Mouse (Mus musculus): ENCODE data around the gene Vmn1r55. TPM values are rescaled to one million over a fixed set of nuclear protein-coding genes. Genes with fewer than 3 reads are reported as not detected.
"Not testable (repeated sequence)": the region's sequence is repeated elsewhere in the genome, so short reads cannot be mapped to it uniquely, and the experiment has no call there.

The Vmn1r55 gene
- polyA plus RNA-seq (2014; fragmentation: Nextera tagmentation; extraction: Ambion mirVana), result not detected in 2 replicates

- H3K4me1 ChIP-seq (ENCODE audit: control insufficient read depth, insufficient read depth, low read length); H3K27ac ChIP-seq (ENCODE audit: low read depth, low read length); H3K9ac ChIP-seq (ENCODE audit: low read length); H3K4me3 ChIP-seq (ENCODE audit: low read depth, low read length); H3K36me3 ChIP-seq (ENCODE audit: control insufficient read depth, insufficient read depth, low read length); DNase-seq (ENCODE audit: low spot score); ATAC-seq (ENCODE audit: insufficient read depth, low FRiP score, low TSS enrichment); H3K27me3 ChIP-seq (ENCODE audit: control insufficient read depth, insufficient read depth, low read length); H3K4me2 ChIP-seq (ENCODE audit: low read depth); H3K9me3 ChIP-seq (ENCODE audit: control insufficient read depth, low read length): not testable (repeated sequence)
Observed at GRCm38 (mm10) chr7:5149570-5149969, at the start of gene Vmn1r55. Gene Vmn1r55 (minus strand): TSS chr7:5149670.

DNA sequence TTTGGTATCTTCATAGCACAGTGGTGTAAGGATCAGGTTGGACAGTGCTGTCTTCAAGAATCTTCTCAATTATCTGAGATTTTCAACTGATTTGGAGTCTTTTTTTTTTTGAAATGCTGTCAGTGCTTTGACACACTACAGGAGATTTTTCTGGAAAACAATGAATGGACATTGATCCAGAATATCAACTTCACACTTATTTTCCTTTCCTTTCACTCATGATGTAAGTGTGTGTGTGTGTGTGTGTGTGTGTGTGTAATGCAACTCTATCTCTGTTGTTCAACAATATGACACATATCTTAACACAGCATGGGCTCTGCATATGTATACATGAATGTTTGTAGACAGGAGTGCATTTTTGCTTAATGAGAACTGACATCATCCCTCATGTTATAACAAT, 47.2 kb upstream of the Vmn1r55 start, which contains the start of gene Vmn1r56:
Gene Vmn1r56 (minus strand): TSS at position 101 of the 400 bp plus-strand sequence.
- not testable (repeated sequence) for H3K9ac ChIP-seq (ENCODE audit: low read length); H3K27ac ChIP-seq (ENCODE audit: low read depth, low read length); ATAC-seq (ENCODE audit: insufficient read depth, low FRiP score, low TSS enrichment); H3K4me1 ChIP-seq (ENCODE audit: control insufficient read depth, insufficient read depth, low read length); H3K36me3 ChIP-seq (ENCODE audit: control insufficient read depth, insufficient read depth, low read length); H3K9me3 ChIP-seq (ENCODE audit: control insufficient read depth, low read length); H3K27me3 ChIP-seq (ENCODE audit: control insufficient read depth, insufficient read depth, low read length); H3K4me3 ChIP-seq (ENCODE audit: low read depth, low read length); H3K4me2 ChIP-seq (ENCODE audit: low read depth); DNase-seq (ENCODE audit: low spot score)

DNA sequence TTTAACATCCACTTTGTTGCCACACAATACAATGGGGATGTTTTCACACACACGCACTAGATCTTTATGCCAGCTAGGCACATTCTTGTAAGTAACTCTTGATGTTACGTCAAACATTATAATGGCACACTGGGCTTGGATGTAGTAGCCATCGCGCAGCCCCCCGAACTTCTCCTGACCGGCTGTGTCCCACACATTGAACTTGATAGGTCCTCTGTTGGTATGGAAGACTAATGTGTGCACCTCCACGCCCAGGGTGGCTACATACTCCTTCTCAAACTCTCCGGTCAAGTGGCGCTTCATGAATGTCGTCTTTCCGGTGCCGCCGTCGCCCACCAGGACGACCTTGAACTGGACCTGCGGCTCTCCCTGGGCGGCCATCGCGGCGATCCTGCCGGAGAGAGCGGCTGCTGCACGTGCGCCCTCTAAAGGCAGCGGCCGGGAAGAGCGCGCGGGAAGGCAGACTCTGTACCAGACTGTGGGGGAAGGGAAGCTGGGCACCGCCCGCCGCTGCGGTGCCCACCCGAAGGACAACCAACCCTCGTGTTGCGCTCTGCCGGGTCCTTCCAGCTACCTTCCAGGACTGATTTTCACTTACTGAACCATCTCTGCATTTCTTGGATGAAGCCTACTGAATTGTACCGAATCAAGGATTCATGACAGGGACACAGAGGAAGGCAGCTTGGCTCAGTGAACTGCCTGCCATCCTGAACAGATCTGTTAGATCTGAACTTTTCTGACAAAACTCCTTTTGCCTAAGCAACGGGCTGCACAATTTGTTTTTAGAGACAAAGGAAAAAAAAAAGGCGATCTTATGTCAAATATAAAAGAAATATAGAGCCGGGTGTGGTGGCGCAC, 23.7 kb downstream of the Vmn1r55 start, which contains the start of gene Rasl2-9:
Gene Rasl2-9 (minus strand): TSS at position 402 of the 858 bp plus-strand sequence.
- H3K4me3 ChIP-seq (ENCODE audit: low read depth, low read length), result no peak within 1 kb of the TSS; the same call in 1 of the 2 replicates
- no peaks in the 10 kb centered on the region for H3K4me1 ChIP-seq (ENCODE audit: control insufficient read depth, insufficient read depth, low read length)
- no peaks in the 10 kb centered on the region for H3K36me3 ChIP-seq (ENCODE audit: control insufficient read depth, insufficient read depth, low read length)
- H3K4me2 ChIP-seq (ENCODE audit: low read depth), result peak within 1 kb of the TSS; percentile 45
- no peaks in the 10 kb centered on the region for H3K27me3 ChIP-seq (ENCODE audit: control insufficient read depth, insufficient read depth, low read length)
- no peak within 1 kb of the TSS for H3K27ac ChIP-seq (ENCODE audit: low read depth, low read length)
- ATAC-seq (ENCODE audit: insufficient read depth, low FRiP score, low TSS enrichment) (peak; percentile 68; the same call in 1 of the 2 replicates), DNase-seq (ENCODE audit: low spot score) (peak; percentile 80)
- no peaks in the 10 kb centered on the region for H3K9me3 ChIP-seq (ENCODE audit: control insufficient read depth, low read length)
- H3K9ac ChIP-seq (ENCODE audit: low read length), result peak within 1 kb of the TSS; percentile 42
- 18% methylated on average over 42 of the region's 42 CpGs for WGBS

DNA sequence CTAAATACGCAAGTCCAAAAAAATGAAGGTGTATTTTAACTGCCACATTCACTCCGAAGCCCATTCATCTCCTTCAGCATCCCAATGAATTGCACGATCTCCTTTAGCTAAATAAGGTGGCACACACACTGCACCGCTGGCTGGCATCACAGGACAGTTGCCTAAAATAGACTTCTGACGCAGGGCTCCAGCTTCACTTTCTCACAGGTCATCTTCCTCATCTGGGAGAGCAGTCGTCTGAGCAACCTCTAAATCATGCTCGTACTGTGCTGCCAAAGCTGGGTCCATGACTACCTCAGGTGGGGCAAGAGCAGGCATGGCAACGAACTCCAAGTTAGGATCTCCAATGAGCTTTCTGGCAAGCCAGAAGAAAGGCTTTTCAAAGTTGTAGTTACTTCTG, 24.4 kb downstream of the Vmn1r55 start:
- WGBS, result 90% methylated on average over 8 of the region's 8 CpGs
- Histone ChIP-seq H3K4me3 (ENCODE audit: low read depth, low read length) (no peak overlapping the region), H3K4me2 (ENCODE audit: low read depth) (no peak overlapping the region), H3K36me3 (ENCODE audit: control insufficient read depth, insufficient read depth, low read length) (no peaks in the 10 kb centered on the region), H3K4me1 (ENCODE audit: control insufficient read depth, insufficient read depth, low read length) (no peaks in the 10 kb centered on the region), H3K9me3 (ENCODE audit: control insufficient read depth, low read length) (no peaks in the 10 kb centered on the region), H3K27me3 (ENCODE audit: control insufficient read depth, insufficient read depth, low read length) (no peaks in the 10 kb centered on the region), H3K27ac (ENCODE audit: low read depth, low read length) (no peak overlapping the region), H3K9ac (ENCODE audit: low read length) (no peak overlapping the region)
- ATAC-seq (ENCODE audit: insufficient read depth, low FRiP score, low TSS enrichment) (no peak), DNase-seq (ENCODE audit: low spot score) (no peak)

- no peak within 1 kb of the TSS for H3K4me2 ChIP-seq (ENCODE audit: low read depth)
- H3K27me3 ChIP-seq (ENCODE audit: control insufficient read depth, insufficient read depth, low read length), result no peaks in the 10 kb centered on the region
- no peaks in the 10 kb centered on the region for H3K36me3 ChIP-seq (ENCODE audit: control insufficient read depth, insufficient read depth, low read length)
- 84% methylated on average over 3 of the region's 3 CpGs for WGBS
- H3K9me3 ChIP-seq (ENCODE audit: control insufficient read depth, low read length), result no peaks in the 10 kb centered on the region
- no peak within 1 kb of the TSS for H3K9ac ChIP-seq (ENCODE audit: low read length)
- H3K27ac ChIP-seq (ENCODE audit: low read depth, low read length), result no peak within 1 kb of the TSS
- DNase-seq (ENCODE audit: low spot score) (no peak), ATAC-seq (ENCODE audit: insufficient read depth, low FRiP score, low TSS enrichment) (no peak)
- no peaks in the 10 kb centered on the region for H3K4me1 ChIP-seq (ENCODE audit: control insufficient read depth, insufficient read depth, low read length)
- no peak within 1 kb of the TSS for H3K4me3 ChIP-seq (ENCODE audit: low read depth, low read length)
Observed at GRCm38 (mm10) chr7:5116850-5117249, 32.6 kb downstream of the Vmn1r55 start, which contains the start of gene Rfpl4. Gene Rfpl4 (minus strand): TSS chr7:5116950.

- no peak for DNase-seq (ENCODE audit: low spot score)
- no peak for ATAC-seq (ENCODE audit: insufficient read depth, low FRiP score, low TSS enrichment)
- Histone ChIP-seq H3K36me3 (ENCODE audit: control insufficient read depth, insufficient read depth, low read length) (no peaks in the 10 kb centered on the region), H3K27me3 (ENCODE audit: control insufficient read depth, insufficient read depth, low read length) (no peaks in the 10 kb centered on the region), H3K9me3 (ENCODE audit: control insufficient read depth, low read length) (no peaks in the 10 kb centered on the region), H3K9ac (ENCODE audit: low read length) (no peak overlapping the region), H3K4me2 (ENCODE audit: low read depth) (no peak overlapping the region), H3K4me3 (ENCODE audit: low read depth, low read length) (no peak overlapping the region), H3K4me1 (ENCODE audit: control insufficient read depth, insufficient read depth, low read length) (no peaks in the 10 kb centered on the region), H3K27ac (ENCODE audit: low read depth, low read length) (no peak overlapping the region)
- 56% methylated on average over 3 of the region's 3 CpGs for WGBS
Observed at GRCm38 (mm10) chr7:5112701-5113100, 36.8 kb downstream of the Vmn1r55 start.

DNA sequence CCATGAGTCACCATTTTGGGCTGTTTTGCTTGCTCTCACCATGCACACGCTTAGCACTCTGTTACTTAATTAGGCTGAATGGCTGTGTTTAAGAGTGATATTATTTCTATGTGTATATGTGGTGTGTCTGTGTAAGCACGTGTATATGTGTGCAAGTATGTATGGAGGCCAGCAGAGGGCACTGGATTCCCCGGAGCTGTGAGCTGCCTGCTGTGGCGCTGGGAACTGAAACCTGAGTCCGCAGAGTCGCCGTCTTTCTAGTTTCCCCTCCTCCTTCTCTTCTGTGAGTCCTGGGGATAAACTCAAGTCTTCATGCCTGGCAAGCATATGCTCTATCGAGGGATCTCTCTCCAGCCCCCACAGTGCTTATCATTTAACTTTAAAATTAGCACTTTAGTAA, 40.2 kb downstream of the Vmn1r55 start:
- H3K4me2 ChIP-seq (ENCODE audit: low read depth), result no peak overlapping the region
- no peak overlapping the region for H3K9ac ChIP-seq (ENCODE audit: low read length)
- no peak overlapping the region for H3K4me3 ChIP-seq (ENCODE audit: low read depth, low read length)
- H3K27me3 ChIP-seq (ENCODE audit: control insufficient read depth, insufficient read depth, low read length), result no peaks in the 10 kb centered on the region
- ATAC-seq (ENCODE audit: insufficient read depth, low FRiP score, low TSS enrichment), result no peak
- H3K36me3 ChIP-seq (ENCODE audit: control insufficient read depth, insufficient read depth, low read length), result no peaks in the 10 kb centered on the region
- 85% methylated on average over 8 of the region's 8 CpGs for WGBS
- no peak for DNase-seq (ENCODE audit: low spot score)
- no peaks in the 10 kb centered on the region for H3K4me1 ChIP-seq (ENCODE audit: control insufficient read depth, insufficient read depth, low read length)
- no peaks in the 10 kb centered on the region for H3K9me3 ChIP-seq (ENCODE audit: control insufficient read depth, low read length)
- no peak overlapping the region for H3K27ac ChIP-seq (ENCODE audit: low read depth, low read length)

DNA sequence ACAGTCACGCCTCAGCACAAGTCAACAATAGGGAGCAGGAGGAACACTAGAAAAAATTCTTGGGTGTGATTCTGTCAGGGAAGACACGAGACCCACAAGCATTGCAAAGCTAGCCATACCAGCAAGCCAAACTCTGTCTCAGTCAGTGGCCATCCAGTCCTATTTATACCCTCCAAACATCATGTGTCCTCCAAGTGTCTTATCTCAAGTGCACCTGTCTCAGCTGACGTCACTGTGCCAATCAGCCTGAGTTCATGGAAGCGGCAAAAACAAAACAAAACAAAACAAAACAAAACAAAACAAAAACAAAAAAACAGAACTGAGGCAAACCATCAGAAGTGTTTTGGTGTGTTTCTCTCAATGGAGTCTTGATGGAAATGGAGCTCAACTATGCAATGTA, 41.2 kb downstream of the Vmn1r55 start:
- no peaks in the 10 kb centered on the region for H3K9me3 ChIP-seq (ENCODE audit: control insufficient read depth, low read length)
- no peak overlapping the region for H3K27ac ChIP-seq (ENCODE audit: low read depth, low read length)
- WGBS, result 79% methylated on average over 4 of the region's 4 CpGs
- no peaks in the 10 kb centered on the region for H3K27me3 ChIP-seq (ENCODE audit: control insufficient read depth, insufficient read depth, low read length)
- ATAC-seq (ENCODE audit: insufficient read depth, low FRiP score, low TSS enrichment) (no peak), DNase-seq (ENCODE audit: low spot score) (no peak)
- no peak overlapping the region for H3K9ac ChIP-seq (ENCODE audit: low read length)
- no peak overlapping the region for H3K4me3 ChIP-seq (ENCODE audit: low read depth, low read length)
- no peaks in the 10 kb centered on the region for H3K36me3 ChIP-seq (ENCODE audit: control insufficient read depth, insufficient read depth, low read length)
- H3K4me1 ChIP-seq (ENCODE audit: control insufficient read depth, insufficient read depth, low read length), result no peaks in the 10 kb centered on the region
- no peak overlapping the region for H3K4me2 ChIP-seq (ENCODE audit: low read depth)

DNA sequence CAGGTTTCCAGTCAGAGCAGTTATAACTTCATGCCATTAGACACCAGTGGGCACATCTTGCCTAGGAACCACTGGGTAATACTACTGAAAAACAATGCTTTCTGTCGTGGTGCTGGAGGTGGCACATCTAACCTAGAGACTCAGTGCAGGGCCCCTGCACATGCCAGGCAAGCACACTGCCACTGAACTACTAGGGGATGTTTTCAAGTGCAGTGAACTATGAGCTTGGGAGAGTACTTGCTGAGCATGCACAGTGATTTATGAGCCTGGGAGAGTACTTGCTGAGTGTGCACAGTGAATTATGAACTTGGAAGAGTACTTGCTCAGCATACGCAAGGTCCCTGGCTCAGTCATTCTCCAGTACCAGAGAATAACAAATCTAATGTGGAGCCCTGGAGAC, 46.9 kb downstream of the Vmn1r55 start:
- Histone ChIP-seq H3K36me3 (ENCODE audit: control insufficient read depth, insufficient read depth, low read length) (peaks cover 8% of the 10 kb centered on the region), H3K9ac (ENCODE audit: low read length) (no peak overlapping the region), H3K27ac (ENCODE audit: low read depth, low read length) (no peak overlapping the region), H3K4me2 (ENCODE audit: low read depth) (no peak overlapping the region), H3K9me3 (ENCODE audit: control insufficient read depth, low read length) (no peaks in the 10 kb centered on the region), H3K4me1 (ENCODE audit: control insufficient read depth, insufficient read depth, low read length) (no peaks in the 10 kb centered on the region), H3K27me3 (ENCODE audit: control insufficient read depth, insufficient read depth, low read length) (no peaks in the 10 kb centered on the region), H3K4me3 (ENCODE audit: low read depth, low read length) (no peak overlapping the region)
- ATAC-seq (ENCODE audit: insufficient read depth, low FRiP score, low TSS enrichment), result no peak
- DNase-seq (ENCODE audit: low spot score), result no peak
- WGBS, result 81% methylated on average over 2 of the region's 2 CpGs
